Mouse (Mus musculus) kidney, embryonic 16.5 days (tissue): Measurements from ENCODE around the gene Sox5. TPM values are rescaled to one million over a fixed set of nuclear protein-coding genes. Genes with fewer than 3 reads are reported as not detected.

Experiments used
- ATAC-seq: fragments of 200-750 bp; cut with Nextera tagmentation; 2 replicates; pipeline ENCODE4 v1.8.0; 2017; ENCODE audit warnings: moderate TSS enrichment; ENCODE audit not compliant: low FRiP score, low TSS enrichment
- H3K27ac ChIP-seq: fragments of 300-500 bp; sonication (generic); 2 replicates; pipeline ENCODE4 v1.5.1; 2014; ENCODE audit warnings: low read length
- H3K27me3 ChIP-seq: fragments of 300-500 bp; sonication (generic); 2 replicates; pipeline ENCODE4 v1.6.1; 2014; ENCODE audit warnings: low read length, control low read depth, mixed read lengths; ENCODE audit not compliant: insufficient read depth
- H3K36me3 ChIP-seq: fragments of 300-500 bp; sonication (generic); 2 replicates; pipeline ENCODE4 v1.6.1; 2014; ENCODE audit warnings: low read length, control low read depth, mixed read lengths; ENCODE audit not compliant: insufficient read depth
- H3K4me1 ChIP-seq: fragments of 300-500 bp; sonication (generic); 2 replicates; pipeline ENCODE4 v1.6.1; 2014; ENCODE audit warnings: low read length, control low read depth, mixed read lengths; ENCODE audit not compliant: insufficient read depth
- H3K4me2 ChIP-seq: fragments of 300-500 bp; sonication (generic); replicated peaks from 2 replicates; pipeline ENCODE4 v1.6.1; 2014; ENCODE audit warnings: low read depth, low read length
- H3K4me3 ChIP-seq: fragments of 300-500 bp; sonication (generic); 2 replicates; pipeline ENCODE4 v1.5.1; 2014; ENCODE audit warnings: mild to moderate bottlenecking, low read length
- H3K9ac ChIP-seq: fragments of 300-500 bp; sonication (generic); replicated peaks from 2 replicates; pipeline ENCODE4 v1.6.1; 2014; ENCODE audit warnings: low read length
- H3K9me3 ChIP-seq: fragments of 300-500 bp; sonication (generic); 2 replicates; pipeline ENCODE4 v1.6.1; 2016; ENCODE audit warnings: low read length, control low read depth
- WGBS: fragments of 180-500 bp; shearing (Covaris S2); extraction: QIAGEN DNeasy Blood & Tissue Kit; methylation state at CpG from one replicate; pipeline ENCODE4 v1.1.7; 2014; 5-methylcytosine and 5-hydroxymethylcytosine counted together
- polyA plus RNA-seq: library from polyadenylated mRNA; unstranded; fragments of >200 nt; fragmentation: Nextera tagmentation; extraction: Ambion mirVana; gene quantifications from 2 replicates; pipeline ENCODE4 v1.2.1, GENCODE M21; 2015

Gene Sox5
- polyA plus RNA-seq, 1 experiment from 2014 or later: 14.8 TPM

GRCm38 (mm10) chr6:144803063-144803462 is 21.3 kb upstream of the Sox5 start:
- ATAC-seq: no peak
- H3K9me3 ChIP-seq: peaks cover 8% of the 10 kb centered on the region
- no peaks in the 10 kb centered on the region for H3K36me3 ChIP-seq
- 90% methylated on average over 1 of the region's 1 CpGs for WGBS
- H3K4me1 ChIP-seq: no peaks in the 10 kb centered on the region
- H3K4me2 ChIP-seq: no peak overlapping the region
- H3K27ac ChIP-seq: no peak overlapping the region
- H3K27me3 ChIP-seq: no peaks in the 10 kb centered on the region
- H3K4me3 ChIP-seq: no peak overlapping the region
- no peak overlapping the region for H3K9ac ChIP-seq

GRCm38 (mm10) chr6:144794356-144794755 is 12.6 kb upstream of the Sox5 start:
- Histone ChIP-seq H3K27ac (no peak overlapping the region), H3K4me3 (no peak overlapping the region), H3K36me3 (no peaks in the 10 kb centered on the region), H3K4me1 (no peaks in the 10 kb centered on the region), H3K4me2 (no peak overlapping the region), H3K9me3 (no peaks in the 10 kb centered on the region), H3K27me3 (no peaks in the 10 kb centered on the region), H3K9ac (no peak overlapping the region)
- ATAC-seq: no peak
- WGBS: 61% methylated on average over 3 of the region's 3 CpGs

- Histone ChIP-seq H3K4me3 (no peak overlapping the region), H3K4me1 (no peaks in the 10 kb centered on the region), H3K9ac (no peak overlapping the region), H3K9me3 (no peaks in the 10 kb centered on the region), H3K4me2 (no peak overlapping the region), H3K36me3 (no peaks in the 10 kb centered on the region), H3K27ac (no peak overlapping the region), H3K27me3 (no peaks in the 10 kb centered on the region)
- no peak for ATAC-seq
- WGBS: 87% methylated on average over 8 of the region's 8 CpGs
Observed at GRCm38 (mm10) chr6:144792871-144793270, 11.1 kb upstream of the Sox5 start.

GRCm38 (mm10) chr6:144783295-144783694 is 1.5 kb upstream of the Sox5 start:
- H3K4me2 ChIP-seq: no peak overlapping the region; the same call in 1 of the 2 replicates

GRCm38 (mm10) chr6:144782866-144783265 is 1.1 kb upstream of the Sox5 start:
- Histone ChIP-seq H3K4me2 (peak overlapping the region; percentile 97), H3K27me3 (0 out of 2 replicates have a peak, but pooled peaks cover 5% of the 10 kb centered on the region), H3K27ac (no peak overlapping the region), H3K36me3 (no peaks in the 10 kb centered on the region), H3K9ac (peak overlapping the region; percentile 70), H3K9me3 (no peaks in the 10 kb centered on the region), H3K4me3 (peak overlapping the region; percentile 77), H3K4me1 (peaks cover 12% of the 10 kb centered on the region)
- no peak for ATAC-seq
- 16% methylated on average over 12 of the region's 12 CpGs for WGBS

More at GRCm38 (mm10) chr6:144783295-144783694, 1.5 kb upstream of the Sox5 start:
- Histone ChIP-seq H3K4me3 (no peak overlapping the region), H3K27me3 (0 out of 2 replicates have a peak, but pooled peaks cover 5% of the 10 kb centered on the region), H3K36me3 (no peaks in the 10 kb centered on the region), H3K27ac (no peak overlapping the region), H3K9me3 (no peaks in the 10 kb centered on the region), H3K9ac (no peak overlapping the region; the same call in 1 of the 2 replicates), H3K4me1 (peaks cover 12% of the 10 kb centered on the region)
- ATAC-seq: no peak

GRCm38 (mm10) chr6:144782031-144782857 is 467 bp upstream of the Sox5 start:
- Histone ChIP-seq H3K4me3 (peak overlapping the region; percentile 77), H3K9me3 (no peaks in the 10 kb centered on the region), H3K36me3 (no peaks in the 10 kb centered on the region), H3K27ac (peak overlapping the region; percentile 50; the same call in 1 of the 2 replicates), H3K9ac (peak overlapping the region; percentile 70), H3K27me3 (0 out of 2 replicates have a peak, but pooled peaks cover 5% of the 10 kb centered on the region), H3K4me2 (peak overlapping the region; percentile 97), H3K4me1 (peaks cover 12% of the 10 kb centered on the region)
- peak; percentile 39 for ATAC-seq
- WGBS: 1% methylated on average over 54 of the region's 55 CpGs

- 21% methylated on average over 9 of the region's 9 CpGs for WGBS
- H3K4me2 ChIP-seq: peak overlapping the region; percentile 97
- H3K27me3 ChIP-seq: 0 out of 2 replicates have a peak, but pooled peaks cover 5% of the 10 kb centered on the region
- peak overlapping the region; percentile 70 for H3K9ac ChIP-seq
- ATAC-seq: no peak
- no peaks in the 10 kb centered on the region for H3K9me3 ChIP-seq
- peaks cover 12% of the 10 kb centered on the region for H3K4me1 ChIP-seq
- peak overlapping the region; percentile 83 for H3K27ac ChIP-seq
- H3K36me3 ChIP-seq: no peaks in the 10 kb centered on the region
- peak overlapping the region; percentile 77 for H3K4me3 ChIP-seq
Observed at GRCm38 (mm10) chr6:144780608-144781285, 1.0 kb downstream of the Sox5 start.

GRCm38 (mm10) chr6:144779945-144780607 is 1.7 kb downstream of the Sox5 start:
- Histone ChIP-seq H3K4me2 (peak overlapping the region; percentile 97), H3K9me3 (no peaks in the 10 kb centered on the region), H3K27ac (peak overlapping the region; percentile 83), H3K36me3 (no peaks in the 10 kb centered on the region), H3K4me1 (peaks cover 13% of the 10 kb centered on the region), H3K27me3 (0 out of 2 replicates have a peak, but pooled peaks cover 5% of the 10 kb centered on the region), H3K4me3 (peak overlapping the region; percentile 77), H3K9ac (no peak overlapping the region)
- 29% methylated on average over 12 of the region's 12 CpGs for WGBS
- ATAC-seq: 0 out of 2 replicates have a peak, but pooled peaks have one; percentile 28

GRCm38 (mm10) chr6:144777356-144778035 is 4.3 kb downstream of the Sox5 start:
- ATAC-seq: no peak
- Histone ChIP-seq H3K27ac (no peak overlapping the region), H3K9me3 (no peaks in the 10 kb centered on the region), H3K36me3 (no peaks in the 10 kb centered on the region), H3K4me1 (peaks cover 14% of the 10 kb centered on the region; the same call in 1 of the 2 replicates), H3K4me3 (no peak overlapping the region), H3K9ac (no peak overlapping the region), H3K4me2 (no peak overlapping the region), H3K27me3 (no peaks in the 10 kb centered on the region)
- WGBS: 89% methylated on average over 7 of the region's 7 CpGs
